Mouse (Mus musculus) forebrain, embryonic 15.5 days (tissue): ENCODE measurements around the gene Grik2. TPM values are rescaled to one million over a fixed set of nuclear protein-coding genes. Genes with fewer than 3 reads are reported as not detected.
"Not testable (repeated sequence)": the region's sequence is repeated elsewhere in the genome, so short reads cannot be mapped to it uniquely, and the experiment has no call there.

Source experiments
- ATAC-seq: fragments of 200-750 bp; cut with Nextera tagmentation; replicated peaks from 2 replicates; pipeline ENCODE4 v1.8.0; 2017; ENCODE audit warnings: mild to moderate bottlenecking, moderate TSS enrichment, moderate library complexity
- H3K27ac ChIP-seq: fragments of 300-500 bp; sonication (generic); replicated peaks from 2 replicates; pipeline ENCODE4 v1.5.1; 2015; ENCODE audit warnings: mild to moderate bottlenecking, inconsistent platforms
- H3K27me3 ChIP-seq: fragments of 300-500 bp; sonication (generic); 2 replicates; pipeline ENCODE4 v1.6.1; 2015; ENCODE audit warnings: inconsistent platforms
- H3K36me3 ChIP-seq: fragments of 300-500 bp; sonication (generic); 2 replicates; pipeline ENCODE4 v1.6.1; 2015; ENCODE audit warnings: mild to moderate bottlenecking, inconsistent platforms
- H3K4me1 ChIP-seq: fragments of 300-500 bp; sonication (generic); 2 replicates; pipeline ENCODE4 v1.6.1; 2015; ENCODE audit warnings: inconsistent platforms
- H3K4me2 ChIP-seq: fragments of 300-500 bp; sonication (generic); replicated peaks from 2 replicates; pipeline ENCODE4 v1.6.1; 2015; ENCODE audit warnings: mild to moderate bottlenecking, inconsistent platforms
- H3K4me3 ChIP-seq: fragments of 300-500 bp; sonication (generic); 2 replicates; pipeline ENCODE4 v1.5.1; 2015; ENCODE audit warnings: mild to moderate bottlenecking, inconsistent platforms
- H3K9ac ChIP-seq: fragments of 300-500 bp; sonication (generic); replicated peaks from 2 replicates; pipeline ENCODE4 v1.6.1; 2015; ENCODE audit warnings: mild to moderate bottlenecking, inconsistent platforms
- H3K9me3 ChIP-seq: fragments of 300-500 bp; sonication (generic); 2 replicates; pipeline ENCODE4 v1.6.1; 2016; ENCODE audit warnings: inconsistent platforms
- WGBS: fragments of 180-500 bp; shearing (Covaris S2); methylation state at CpG from one replicate; pipeline ENCODE4 v1.1.7; 2015; ENCODE audit warnings: mixed read lengths; 5-methylcytosine and 5-hydroxymethylcytosine counted together
- polyA plus RNA-seq: library from polyadenylated mRNA; unstranded; fragments of >200 nt; fragmentation: Nextera tagmentation; extraction: Ambion mirVana; gene quantifications from 2 replicates; pipeline ENCODE4 v1.2.1, GENCODE M21; 2015

The Grik2 gene
- polyA plus RNA-seq, 1 experiment from 2014 or later = 32.7 TPM

GRCm38 (mm10) chr10:49453535-49453934, 335.0 kb downstream of the Grik2 start:
- no peaks in the 10 kb centered on the region for H3K27me3 ChIP-seq
- no peaks in the 10 kb centered on the region for H3K9me3 ChIP-seq
- ATAC-seq = no peak
- no peak overlapping the region for H3K9ac ChIP-seq
- no peak overlapping the region for H3K27ac ChIP-seq
- no peaks in the 10 kb centered on the region for H3K4me1 ChIP-seq
- no peak overlapping the region for H3K4me3 ChIP-seq
- no peak overlapping the region for H3K4me2 ChIP-seq
- no peaks in the 10 kb centered on the region for H3K36me3 ChIP-seq

- H3K9ac ChIP-seq = no peak overlapping the region
- H3K9me3 ChIP-seq = no peaks in the 10 kb centered on the region
- no peaks in the 10 kb centered on the region for H3K27me3 ChIP-seq
- H3K27ac ChIP-seq = no peak overlapping the region
- H3K4me3 ChIP-seq = no peak overlapping the region
- ATAC-seq = no peak
- H3K36me3 ChIP-seq = no peaks in the 10 kb centered on the region
- H3K4me2 ChIP-seq = no peak overlapping the region
- WGBS = 95% methylated on average over 1 of the region's 1 CpGs
- no peaks in the 10 kb centered on the region for H3K4me1 ChIP-seq
These were observed 347.2 kb downstream of the Grik2 start for GRCm38 (mm10) chr10:49441369-49441768.

GRCm38 (mm10) chr10:49437057-49437456, 351.5 kb downstream of the Grik2 start:
- WGBS = 30% methylated on average over 2 of the region's 2 CpGs
- H3K4me1 ChIP-seq = no peaks in the 10 kb centered on the region
- no peak overlapping the region for H3K9ac ChIP-seq
- H3K36me3 ChIP-seq = no peaks in the 10 kb centered on the region
- H3K4me2 ChIP-seq = no peak overlapping the region
- H3K9me3 ChIP-seq = no peaks in the 10 kb centered on the region
- no peak overlapping the region for H3K27ac ChIP-seq
- no peak overlapping the region for H3K4me3 ChIP-seq
- H3K27me3 ChIP-seq = no peaks in the 10 kb centered on the region
- ATAC-seq = 0 out of 2 replicates have a peak, but pooled peaks have one; percentile 46

GRCm38 (mm10) chr10:49436301-49436700, 352.3 kb downstream of the Grik2 start:
- no peak for ATAC-seq

GRCm38 (mm10) chr10:49432825-49433224, 355.7 kb downstream of the Grik2 start:
- 90% methylated on average over 2 of the region's 2 CpGs for WGBS
- H3K4me1 ChIP-seq = no peaks in the 10 kb centered on the region
- no peaks in the 10 kb centered on the region for H3K36me3 ChIP-seq
- no peaks in the 10 kb centered on the region for H3K9me3 ChIP-seq
- ATAC-seq = no peak
- no peak overlapping the region for H3K4me3 ChIP-seq
- no peak overlapping the region for H3K27ac ChIP-seq
- H3K27me3 ChIP-seq = no peaks in the 10 kb centered on the region
- no peak overlapping the region for H3K4me2 ChIP-seq
- H3K9ac ChIP-seq = no peak overlapping the region

More at GRCm38 (mm10) chr10:49436301-49436700, 352.3 kb downstream of the Grik2 start:
- 62% methylated on average over 2 of the region's 2 CpGs for WGBS
- Histone ChIP-seq H3K36me3 (no peaks in the 10 kb centered on the region), H3K9me3 (no peaks in the 10 kb centered on the region), H3K4me2 (no peak overlapping the region), H3K4me1 (no peaks in the 10 kb centered on the region), H3K27ac (no peak overlapping the region), H3K27me3 (no peaks in the 10 kb centered on the region), H3K9ac (no peak overlapping the region), H3K4me3 (no peak overlapping the region)

GRCm38 (mm10) chr10:49417206-49417605, 371.4 kb downstream of the Grik2 start:
- H3K36me3 ChIP-seq, ATAC-seq: not testable (repeated sequence)

GRCm38 (mm10) chr10:49382996-49383395, 405.6 kb downstream of the Grik2 start:
- no peaks in the 10 kb centered on the region; the same call in 1 of the 2 replicates for H3K9me3 ChIP-seq
- ATAC-seq = no peak
- H3K9ac ChIP-seq = no peak overlapping the region
- 70% methylated on average over 3 of the region's 3 CpGs for WGBS
- no peak overlapping the region for H3K27ac ChIP-seq
- H3K36me3 ChIP-seq = no peaks in the 10 kb centered on the region
- no peak overlapping the region for H3K4me3 ChIP-seq
- no peaks in the 10 kb centered on the region for H3K4me1 ChIP-seq
- H3K4me2 ChIP-seq = no peak overlapping the region
- no peaks in the 10 kb centered on the region for H3K27me3 ChIP-seq

More at GRCm38 (mm10) chr10:49417206-49417605, 371.4 kb downstream of the Grik2 start:
- H3K9ac ChIP-seq, H3K27ac ChIP-seq, H3K4me2 ChIP-seq, H3K4me3 ChIP-seq, H3K9me3 ChIP-seq, H3K4me1 ChIP-seq, H3K27me3 ChIP-seq: not testable (repeated sequence)
- WGBS = 78% methylated on average over 1 of the region's 1 CpGs

- no peaks in the 10 kb centered on the region for H3K9me3 ChIP-seq
- H3K27me3 ChIP-seq = no peaks in the 10 kb centered on the region
- H3K9ac ChIP-seq = no peak overlapping the region
- H3K4me1 ChIP-seq = no peaks in the 10 kb centered on the region
- WGBS = 63% methylated on average over 2 of the region's 2 CpGs
- no peak overlapping the region for H3K4me3 ChIP-seq
- no peaks in the 10 kb centered on the region for H3K36me3 ChIP-seq
- no peak overlapping the region for H3K4me2 ChIP-seq
- H3K27ac ChIP-seq = no peak overlapping the region
- no peak for ATAC-seq
These were observed 406.7 kb downstream of the Grik2 start for GRCm38 (mm10) chr10:49381852-49382251.

GRCm38 (mm10) chr10:49368601-49369000, 420.0 kb downstream of the Grik2 start:
- Histone ChIP-seq H3K4me1 (no peaks in the 10 kb centered on the region), H3K4me2 (no peak overlapping the region), H3K9me3 (no peaks in the 10 kb centered on the region), H3K9ac (no peak overlapping the region), H3K4me3 (no peak overlapping the region), H3K36me3 (no peaks in the 10 kb centered on the region), H3K27me3 (no peaks in the 10 kb centered on the region), H3K27ac (no peak overlapping the region)
- WGBS = 96% methylated on average over 2 of the region's 2 CpGs
- ATAC-seq = no peak

- Histone ChIP-seq H3K27ac (no peak overlapping the region), H3K27me3 (no peaks in the 10 kb centered on the region), H3K4me1 (no peaks in the 10 kb centered on the region), H3K9me3 (no peaks in the 10 kb centered on the region), H3K4me3 (no peak overlapping the region), H3K4me2 (no peak overlapping the region), H3K9ac (no peak overlapping the region), H3K36me3 (no peaks in the 10 kb centered on the region)
- no peak for ATAC-seq
These were observed 423.3 kb downstream of the Grik2 start for GRCm38 (mm10) chr10:49365262-49365661.

- ATAC-seq = peak; percentile 93
These were observed 466.2 kb downstream of the Grik2 start for GRCm38 (mm10) chr10:49322413-49322812.

GRCm38 (mm10) chr10:49319880-49320279, 468.7 kb downstream of the Grik2 start:
- Histone ChIP-seq H3K4me2 (no peak overlapping the region), H3K27ac (no peak overlapping the region), H3K9me3 (no peaks in the 10 kb centered on the region), H3K9ac (no peak overlapping the region), H3K4me1 (peaks cover 3% of the 10 kb centered on the region; the same call in 1 of the 2 replicates), H3K36me3 (no peaks in the 10 kb centered on the region), H3K4me3 (no peak overlapping the region), H3K27me3 (no peaks in the 10 kb centered on the region)
- ATAC-seq = no peak
- WGBS = 93% methylated on average over 2 of the region's 2 CpGs

More at GRCm38 (mm10) chr10:49322413-49322812, 466.2 kb downstream of the Grik2 start:
- no peaks in the 10 kb centered on the region for H3K36me3 ChIP-seq
- no peak overlapping the region; the same call in 1 of the 2 replicates for H3K27ac ChIP-seq
- no peak overlapping the region for H3K4me3 ChIP-seq
- H3K27me3 ChIP-seq = no peaks in the 10 kb centered on the region
- no peak overlapping the region for H3K9ac ChIP-seq
- peaks cover 3% of the 10 kb centered on the region; the same call in 1 of the 2 replicates for H3K4me1 ChIP-seq
- H3K9me3 ChIP-seq = no peaks in the 10 kb centered on the region
- H3K4me2 ChIP-seq = no peak overlapping the region

- Histone ChIP-seq H3K9me3 (no peaks in the 10 kb centered on the region), H3K4me1 (peaks cover 7% of the 10 kb centered on the region), H3K4me3 (no peak overlapping the region), H3K27ac (peak overlapping the region; percentile 86), H3K4me2 (peak overlapping the region; percentile 26), H3K36me3 (no peaks in the 10 kb centered on the region), H3K9ac (no peak overlapping the region), H3K27me3 (no peaks in the 10 kb centered on the region)
- WGBS = 0% methylated on average over 2 of the region's 2 CpGs
- ATAC-seq = peak; percentile 98
These were observed 532.2 kb downstream of the Grik2 start for GRCm38 (mm10) chr10:49256247-49256939.
